Mouse (Mus musculus): ENCODE data around the gene C130050O18Rik.

DNA sequence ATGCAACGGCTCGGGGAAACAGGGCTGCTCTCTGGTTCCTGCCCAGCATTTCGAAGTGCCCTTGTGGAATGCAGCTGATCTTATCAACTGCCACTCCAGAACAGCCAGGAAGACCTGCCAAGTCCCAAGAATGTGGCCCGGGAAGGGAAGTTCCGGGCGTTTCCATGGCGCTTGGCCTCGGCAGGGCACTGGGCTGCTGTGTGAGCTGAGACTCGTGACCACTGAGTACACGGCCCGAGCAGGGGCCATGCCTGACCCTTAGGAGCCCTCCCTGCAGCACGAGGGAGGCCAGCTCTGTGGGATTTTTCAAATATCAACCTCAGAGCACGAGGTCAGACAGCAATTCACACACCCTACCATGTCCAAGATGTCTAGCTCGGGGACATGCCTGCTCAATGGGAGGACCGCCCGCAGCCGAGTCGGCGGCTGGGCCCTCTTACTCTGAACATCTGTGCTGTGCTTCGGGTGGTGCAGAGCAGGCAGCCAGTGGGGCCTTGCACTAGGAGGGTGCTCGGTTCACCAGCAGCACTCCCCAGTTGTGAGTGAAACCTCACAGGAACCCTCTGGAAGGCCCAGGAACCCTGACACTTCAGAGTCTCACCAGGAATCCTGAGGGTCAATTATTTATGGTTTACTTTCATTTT, 26.0 kb upstream of the C130050O18Rik start:
- no peak for TF ChIP-seq CTCF (IDR thresholded peaks at IDR 0.05; ENCODE audit: extremely low read depth, insufficient read depth, insufficient read length, insufficient replicate concordance)
- no peak for TF ChIP-seq POLR2A (IDR thresholded peaks at IDR 0.05; ENCODE audit: low read depth, low read length)
